Mouse (Mus musculus): ENCODE measurements around the gene Poll. TPM values are rescaled to one million over a fixed set of nuclear protein-coding genes. Genes with fewer than 3 reads are reported as not detected.

Gene Poll
- polyA plus RNA-seq (2014; fragmentation: Illumina TruSeq; extraction: RNeasy Lipid Tissue Mini Kit (QIAGEN cat#74804); ENCODE audit: low replicate concordance), result not detected

DNA sequence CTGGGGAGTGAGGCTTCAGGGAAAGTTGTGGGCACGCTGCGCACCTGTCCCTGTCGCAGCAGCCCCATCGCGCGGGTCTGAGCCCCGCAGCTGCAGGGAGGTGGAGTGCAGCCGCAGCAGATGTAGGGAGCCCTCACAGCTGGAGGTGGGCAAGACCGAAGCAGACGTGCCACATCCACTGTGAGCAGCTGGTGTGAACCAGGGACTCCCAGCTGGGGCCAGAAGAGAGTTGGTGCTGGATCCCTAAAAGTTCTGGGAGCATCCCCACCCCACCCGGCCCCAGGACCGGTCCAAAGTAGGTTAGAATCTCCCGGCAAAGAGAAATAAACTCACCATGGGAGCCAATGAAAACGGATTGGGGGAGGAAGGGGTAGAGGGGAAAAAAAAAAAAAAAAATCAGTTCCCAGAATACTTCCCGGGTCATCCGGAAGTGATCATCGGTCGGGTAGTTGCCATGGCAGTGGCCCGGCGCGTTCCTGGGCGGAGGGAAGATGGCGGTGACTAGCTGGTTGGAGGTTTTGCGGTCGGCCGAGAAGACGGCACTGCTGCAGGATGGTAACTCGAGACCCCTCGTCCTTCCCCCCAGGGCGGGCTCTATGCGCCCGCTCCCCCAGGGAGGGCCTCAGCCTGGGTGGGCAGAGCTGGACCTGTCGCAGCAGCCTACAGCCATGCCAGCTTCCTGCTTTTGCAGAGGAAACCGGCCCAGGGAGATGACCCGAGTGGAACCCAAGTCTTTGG is at the start of gene Poll, which contains the start of gene Gm17018:
Gene Poll (minus strand): TSS at position 379 of the 738 bp plus-strand sequence.
Gene Gm17018 (plus strand): TSS at position 463 of the 738 bp plus-strand sequence.

Other genes starting within 250 kb of the Poll start
- gene Btrc, start 196.8 kb downstream of the Poll start, polyA plus RNA-seq (2014; fragmentation: Illumina TruSeq; extraction: RNeasy Lipid Tissue Mini Kit (QIAGEN cat#74804); ENCODE audit: low replicate concordance), result 8.1 TPM
- 0.33 TPM for gene Gm17018, start 84 bp upstream of the Poll start, polyA plus RNA-seq (2014; fragmentation: Illumina TruSeq; extraction: RNeasy Lipid Tissue Mini Kit (QIAGEN cat#74804); ENCODE audit: low replicate concordance)
- gene Fbxw4, start 99.8 kb upstream of the Poll start, polyA plus RNA-seq (2014; fragmentation: Illumina TruSeq; extraction: RNeasy Lipid Tissue Mini Kit (QIAGEN cat#74804); ENCODE audit: low replicate concordance), result not detected
- gene Fgf8, start 182.4 kb upstream of the Poll start, polyA plus RNA-seq (2014; fragmentation: Illumina TruSeq; extraction: RNeasy Lipid Tissue Mini Kit (QIAGEN cat#74804); ENCODE audit: low replicate concordance), result not detected
- gene Npm3, start 189.1 kb upstream of the Poll start, polyA plus RNA-seq (2014; fragmentation: Illumina TruSeq; extraction: RNeasy Lipid Tissue Mini Kit (QIAGEN cat#74804); ENCODE audit: low replicate concordance), result 9.8 TPM
- 146 TPM for gene Mgea5, start 223.3 kb upstream of the Poll start, polyA plus RNA-seq (2014; fragmentation: Illumina TruSeq; extraction: RNeasy Lipid Tissue Mini Kit (QIAGEN cat#74804); ENCODE audit: low replicate concordance)

All from small intestine, adult 10 weeks (tissue).